Mouse (Mus musculus) midbrain, postnatal 0 days (tissue): ENCODE measurements around the gene Mylk2. TPM values are rescaled to one million over a fixed set of nuclear protein-coding genes. Genes with fewer than 3 reads are reported as not detected.

ENCODE experiments used
- ATAC-seq: fragments of 200-750 bp; cut with Nextera tagmentation; 2 replicates; pipeline ENCODE4 v1.8.0; 2017; ENCODE audit warnings: moderate number of reproducible peaks, mild to moderate bottlenecking, moderate TSS enrichment, moderate library complexity; ENCODE audit not compliant: low FRiP score
- DNase-seq: peaks from one replicate; pipeline ENCODE4 v3.0.0-alpha.2; 2015; ENCODE audit warnings: low spot score
- H3K27ac ChIP-seq: fragments of 300-500 bp; sonication (generic); 2 replicates; pipeline ENCODE4 v1.5.1; 2014; ENCODE audit warnings: low read depth, mild to moderate bottlenecking, low read length, mixed read lengths
- H3K27me3 ChIP-seq: fragments of 300-500 bp; sonication (generic); 2 replicates; pipeline ENCODE4 v1.6.1; 2014; ENCODE audit warnings: low read length, control low read depth, mixed read lengths; ENCODE audit not compliant: insufficient read depth
- H3K36me3 ChIP-seq: fragments of 300-500 bp; sonication (generic); 2 replicates; pipeline ENCODE4 v1.6.1; 2014; ENCODE audit warnings: low read length, control low read depth, mixed read lengths; ENCODE audit not compliant: insufficient read depth
- H3K4me1 ChIP-seq: fragments of 300-500 bp; sonication (generic); 2 replicates; pipeline ENCODE4 v1.6.1; 2014; ENCODE audit warnings: mild to moderate bottlenecking, control low read depth, antibody characterized with exemption, low read length, mixed read lengths; ENCODE audit not compliant: insufficient read depth
- H3K4me2 ChIP-seq: fragments of 300-500 bp; sonication (generic); 2 replicates; pipeline ENCODE4 v1.6.1; 2014; ENCODE audit warnings: low read depth, mild to moderate bottlenecking, low read length, mixed read lengths; ENCODE audit not compliant: poor library complexity, severe bottlenecking
- H3K4me3 ChIP-seq: fragments of 300-500 bp; sonication (generic); 2 replicates; pipeline ENCODE4 v1.5.1; 2014; ENCODE audit warnings: low read depth, mild to moderate bottlenecking, low read length, moderate library complexity
- H3K9ac ChIP-seq: fragments of 300-500 bp; sonication (generic); replicated peaks from 2 replicates; pipeline ENCODE4 v1.6.1; 2014; ENCODE audit warnings: mild to moderate bottlenecking, low read length, moderate library complexity, mixed read lengths; ENCODE audit not compliant: poor library complexity, severe bottlenecking
- H3K9me3 ChIP-seq: fragments of 300-500 bp; sonication (generic); 2 replicates; pipeline ENCODE4 v1.6.1; 2016; ENCODE audit warnings: low read length, control low read depth
- CTCF ChIP-seq: IDR thresholded peaks from 2 replicates; pipeline ENCODE4 v1.5.1; 2016; ENCODE audit warnings: antibody characterized with exemption, mild to moderate bottlenecking
- WGBS: fragments of 180-500 bp; shearing (Covaris S2); extraction: QIAGEN DNeasy Blood & Tissue Kit; methylation state at CpG from one replicate; pipeline ENCODE4 v1.1.7; 2014; 5-methylcytosine and 5-hydroxymethylcytosine counted together
- polyA plus RNA-seq: library from polyadenylated mRNA; unstranded; fragments of >200 nt; fragmentation: Nextera tagmentation; extraction: Ambion mirVana; gene quantifications from 2 replicates; pipeline ENCODE4 v1.2.1, GENCODE M21; 2015
- total RNA-seq: library from RNA; depleted of rRNA; stranded (reverse); fragments of >200 nt; gene quantifications from 2 replicates; pipeline ENCODE4 v1.2.3, GENCODE M21; 2014; rRNA removed

The Mylk2 gene
- total RNA-seq (0.16 TPM in 1 of 2 replicates, not detected in the other), polyA plus RNA-seq (0.05 TPM in 1 of 2 replicates, not detected in the other)

- no peak for TF ChIP-seq CTCF
- 22% methylated on average over 12 of the region's 12 CpGs for WGBS
- Histone ChIP-seq H3K36me3 (no peaks in the 10 kb centered on the region), H3K4me3 (no peak within 1 kb of the TSS), H3K27me3 (peaks cover 18% of the 10 kb centered on the region; the same call in 1 of the 2 replicates), H3K27ac (no peak within 1 kb of the TSS), H3K4me2 (no peak within 1 kb of the TSS), H3K9me3 (no peaks in the 10 kb centered on the region), H3K9ac (no peak within 1 kb of the TSS), H3K4me1 (peaks cover 6% of the 10 kb centered on the region; the same call in 1 of the 2 replicates)
- DNase-seq (no peak), ATAC-seq (no peak)
These were observed at the start of gene Mylk2 for GRCm38 (mm10) chr2:152911031-152911430. Mylk2 (plus strand) TSS chr2:152911352.

GRCm38 (mm10) chr2:152861891-152862290, 49.3 kb upstream of the Mylk2 start:
- Histone ChIP-seq H3K9ac (no peak overlapping the region), H3K36me3 (no peaks in the 10 kb centered on the region), H3K4me2 (no peak overlapping the region), H3K9me3 (no peaks in the 10 kb centered on the region), H3K4me3 (no peak overlapping the region), H3K27ac (no peak overlapping the region), H3K4me1 (no peaks in the 10 kb centered on the region), H3K27me3 (no peaks in the 10 kb centered on the region)
- WGBS: 88% methylated on average over 1 of the region's 1 CpGs
- DNase-seq: no peak
- no peak for ATAC-seq
- no peak for TF ChIP-seq CTCF

DNA sequence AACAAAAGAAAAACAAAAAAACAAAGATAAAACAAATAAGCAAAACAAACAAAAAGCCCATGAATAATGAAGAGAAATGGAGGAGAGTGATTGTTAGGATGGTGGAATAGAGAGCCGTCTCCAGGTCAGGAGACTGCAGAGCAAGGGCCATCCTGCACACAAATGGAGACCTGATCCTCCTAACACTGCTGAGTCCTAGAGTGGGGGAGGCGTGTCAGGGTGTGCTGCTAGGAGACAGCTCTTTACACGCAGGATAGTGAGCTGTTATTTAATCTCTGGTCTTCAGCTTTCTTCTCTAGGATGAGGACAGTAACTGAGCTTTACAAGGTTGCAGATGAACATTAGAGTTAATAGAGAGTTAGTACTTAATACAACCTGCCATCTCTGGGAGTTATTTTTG, 48.5 kb upstream of the Mylk2 start:
- Histone ChIP-seq H3K9ac (no peak overlapping the region), H3K4me1 (no peaks in the 10 kb centered on the region), H3K27me3 (no peaks in the 10 kb centered on the region), H3K36me3 (no peaks in the 10 kb centered on the region), H3K4me3 (no peak overlapping the region), H3K9me3 (no peaks in the 10 kb centered on the region), H3K4me2 (no peak overlapping the region), H3K27ac (no peak overlapping the region)
- ATAC-seq (no peak), DNase-seq (no peak)
- WGBS: 83% methylated on average over 3 of the region's 3 CpGs
- TF ChIP-seq CTCF: no peak

DNA sequence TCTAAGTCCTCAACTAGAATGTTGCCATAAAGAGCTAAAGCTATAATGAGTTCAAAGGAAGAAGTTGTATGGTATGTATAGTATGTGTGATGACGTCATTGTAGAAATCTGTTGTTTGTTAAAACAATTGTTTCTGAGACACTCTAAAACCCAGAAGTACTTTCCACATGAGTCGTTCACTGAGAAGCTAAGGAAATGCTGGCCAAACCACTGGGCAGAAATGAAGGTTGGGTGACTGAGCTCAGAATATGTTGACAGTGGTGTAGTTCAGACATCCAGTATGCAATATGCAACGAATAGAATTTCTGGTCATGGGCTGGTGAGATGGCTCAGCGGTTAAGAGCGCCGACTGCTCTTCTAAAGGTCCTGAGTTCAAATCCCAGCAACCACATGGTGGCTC, 47.8 kb upstream of the Mylk2 start:
- no peak overlapping the region for H3K4me2 ChIP-seq
- no peaks in the 10 kb centered on the region for H3K36me3 ChIP-seq
- no peak for ATAC-seq
- H3K9ac ChIP-seq: no peak overlapping the region
- TF ChIP-seq CTCF: no peak
- H3K4me3 ChIP-seq: no peak overlapping the region
- H3K9me3 ChIP-seq: no peaks in the 10 kb centered on the region
- no peaks in the 10 kb centered on the region for H3K4me1 ChIP-seq
- H3K27me3 ChIP-seq: no peaks in the 10 kb centered on the region
- no peak overlapping the region for H3K27ac ChIP-seq
- no peak for DNase-seq
- WGBS: 96% methylated on average over 6 of the region's 6 CpGs

GRCm38 (mm10) chr2:152878239-152878638, 32.9 kb upstream of the Mylk2 start:
- no peak for TF ChIP-seq CTCF
- Histone ChIP-seq H3K27me3 (no peaks in the 10 kb centered on the region), H3K4me2 (no peak overlapping the region), H3K4me1 (no peaks in the 10 kb centered on the region), H3K9ac (no peak overlapping the region), H3K27ac (no peak overlapping the region), H3K36me3 (peaks cover 3% of the 10 kb centered on the region; the same call in 1 of the 2 replicates), H3K4me3 (no peak overlapping the region), H3K9me3 (no peaks in the 10 kb centered on the region)
- 90% methylated on average over 3 of the region's 3 CpGs for WGBS
- no peak for ATAC-seq
- DNase-seq: no peak

DNA sequence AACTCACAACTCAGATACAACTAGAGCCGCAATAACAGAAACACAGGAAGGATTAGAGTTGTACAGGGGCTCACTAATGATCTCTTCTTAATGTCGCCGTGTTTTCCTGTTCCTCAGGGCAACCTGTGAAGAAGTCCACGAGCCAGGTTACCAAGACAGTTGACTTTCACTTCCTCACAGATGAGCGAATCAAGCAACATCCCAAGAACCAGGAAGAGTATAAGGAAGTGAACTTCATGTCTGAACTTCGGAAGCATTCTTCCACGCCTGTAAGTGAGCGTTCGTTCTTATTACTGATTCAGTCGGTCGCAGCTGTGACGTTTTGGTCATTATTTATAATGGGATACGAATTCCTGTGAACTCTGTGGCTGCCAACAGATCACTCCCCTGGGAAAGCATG, 30.3 kb upstream of the Mylk2 start:
- H3K4me3 ChIP-seq: no peak overlapping the region
- H3K27ac ChIP-seq: no peak overlapping the region
- no peak overlapping the region for H3K9ac ChIP-seq
- DNase-seq (no peak), ATAC-seq (no peak)
- H3K36me3 ChIP-seq: peaks cover 3% of the 10 kb centered on the region; the same call in 1 of the 2 replicates
- no peak for TF ChIP-seq CTCF
- WGBS: 90% methylated on average over 13 of the region's 13 CpGs
- H3K9me3 ChIP-seq: no peaks in the 10 kb centered on the region
- no peaks in the 10 kb centered on the region for H3K4me1 ChIP-seq
- no peak overlapping the region for H3K4me2 ChIP-seq
- no peaks in the 10 kb centered on the region for H3K27me3 ChIP-seq
